Mouse (Mus musculus) cerebellum, adult 2 months (tissue): ENCODE measurements around the gene Prmt1. TPM values are rescaled to one million over a fixed set of nuclear protein-coding genes. Genes with fewer than 3 reads are reported as not detected.
A peak's percentile ranks its signal among the peaks of the same experiment; 100 is the strongest.

Source experiments
- DNase-seq, 2 experiments: peaks; one replicate each; pipeline ENCODE4 v3.0.0; 2021
- H3K27ac ChIP-seq: fragments of 200-500 bp; 2 replicates; pipeline ENCODE4 v1.5.1; 2012; ENCODE audit warnings: low read length, control low read depth, inconsistent platforms; ENCODE audit not compliant: insufficient read depth
- H3K27me3 ChIP-seq: fragments of 200-500 bp; 2 replicates; pipeline ENCODE4 v1.6.1; 2012; ENCODE audit warnings: inconsistent platforms, mild to moderate bottlenecking, low read length, moderate library complexity; ENCODE audit not compliant: control insufficient read depth, insufficient read depth
- H3K4me1 ChIP-seq: fragments of 200-500 bp; 2 replicates; pipeline ENCODE4 v1.6.1; 2011; ENCODE audit warnings: low read length; ENCODE audit not compliant: control insufficient read depth, insufficient read depth
- H3K4me3 ChIP-seq: fragments of 200-500 bp; replicated peaks from 2 replicates; pipeline ENCODE3; 2011; ENCODE audit warnings: mild to moderate bottlenecking, low read depth, low read length, control low read depth; ENCODE audit not compliant: insufficient read depth
- CTCF ChIP-seq: fragments of 200-500 bp; IDR thresholded peaks from 2 replicates; pipeline ENCODE4 v1.5.1; 2011; ENCODE audit warnings: low read depth, mild to moderate bottlenecking, control low read depth, low read length, moderate library complexity, borderline replicate concordance; ENCODE audit not compliant: insufficient read depth
- POLR2A ChIP-seq: fragments of 200-500 bp; IDR thresholded peaks from 2 replicates; pipeline ENCODE4 v1.6.1; 2011; ENCODE audit warnings: low read length, control low read depth, borderline replicate concordance; ENCODE audit not compliant: insufficient read depth
- WGBS: fragments of 180-500 bp; shearing (Covaris S2); methylation state at CpG from one replicate; pipeline ENCODE4 v1.1.7; 2018; 5-methylcytosine and 5-hydroxymethylcytosine counted together
- polyA plus RNA-seq: library from polyadenylated mRNA; depleted of rRNA; stranded (reverse); fragments of >200 nt; gene quantifications from 2 replicates; pipeline ENCODE4 v1.2.3, GENCODE M21; 2012

Prmt1 gene
- polyA plus RNA-seq, 1 experiment, result 227 TPM

DNA sequence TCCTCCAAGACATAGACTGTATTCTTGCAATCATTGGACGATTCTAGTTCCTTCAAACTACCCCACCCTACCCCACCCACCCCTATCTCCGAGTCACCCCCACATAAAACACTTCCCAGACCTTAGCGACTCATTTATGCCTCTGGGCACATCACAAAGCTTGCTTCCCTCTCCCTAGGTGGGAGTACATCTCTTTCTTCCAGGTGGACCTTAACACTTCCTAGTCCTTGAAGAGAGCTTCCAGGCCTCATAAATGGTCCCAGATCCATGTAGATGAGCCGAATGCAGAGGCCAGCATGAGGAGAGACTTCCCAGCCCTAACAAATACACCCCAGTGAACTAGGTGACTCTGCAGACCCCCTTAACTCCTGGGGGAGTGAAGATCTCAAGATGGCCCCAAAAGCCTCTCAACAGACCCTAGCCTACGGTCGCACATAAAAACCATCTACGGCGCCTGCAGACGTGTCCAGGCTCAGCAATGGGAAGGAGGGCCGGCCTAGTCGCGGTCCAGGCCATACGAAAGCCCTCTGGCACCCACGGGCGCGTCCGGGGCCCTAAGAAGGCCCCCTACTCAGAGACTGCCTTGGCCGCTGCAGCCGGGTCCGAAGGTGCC, 29.1 kb upstream of the Prmt1 start:
- Histone ChIP-seq H3K4me1 (peaks cover 7% of the 10 kb centered on the region; the same call in 1 of the 2 replicates), H3K4me3 (peak overlapping the region; percentile 97), H3K27me3 (no peaks in the 10 kb centered on the region), H3K27ac (peak overlapping the region; percentile 72; the same call in 1 of the 2 replicates)
- DNase-seq, result no peak
- TF ChIP-seq POLR2A, result no peak
- TF ChIP-seq CTCF, result no peak
- WGBS, result under 1% methylated on average over 20 of the region's 20 CpGs

DNA sequence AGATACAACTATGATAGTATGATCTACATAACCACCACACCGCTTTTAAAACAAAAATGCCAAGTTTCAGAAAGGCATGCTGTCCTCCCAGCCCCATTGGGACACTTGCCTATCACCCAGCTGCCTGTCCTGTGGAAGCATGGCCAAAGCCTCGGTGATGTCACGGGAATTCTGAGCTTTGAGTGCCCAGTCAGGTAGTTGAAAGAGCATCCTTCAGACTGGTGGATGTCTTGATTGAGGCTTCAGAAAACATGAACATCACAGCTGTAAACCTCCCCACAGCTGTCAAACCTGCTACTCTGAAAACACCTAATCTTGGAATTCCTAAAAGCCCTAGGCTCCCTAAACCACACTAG, 27.7 kb upstream of the Prmt1 start:
- no peaks in the 10 kb centered on the region for H3K27me3 ChIP-seq
- TF ChIP-seq POLR2A (no peak), CTCF (no peak)
- H3K27ac ChIP-seq, result no peak overlapping the region
- no peak for DNase-seq
- WGBS, result 78% methylated on average over 3 of the region's 3 CpGs
- H3K4me3 ChIP-seq, result no peak overlapping the region
- peaks cover 7% of the 10 kb centered on the region; the same call in 1 of the 2 replicates for H3K4me1 ChIP-seq

DNA sequence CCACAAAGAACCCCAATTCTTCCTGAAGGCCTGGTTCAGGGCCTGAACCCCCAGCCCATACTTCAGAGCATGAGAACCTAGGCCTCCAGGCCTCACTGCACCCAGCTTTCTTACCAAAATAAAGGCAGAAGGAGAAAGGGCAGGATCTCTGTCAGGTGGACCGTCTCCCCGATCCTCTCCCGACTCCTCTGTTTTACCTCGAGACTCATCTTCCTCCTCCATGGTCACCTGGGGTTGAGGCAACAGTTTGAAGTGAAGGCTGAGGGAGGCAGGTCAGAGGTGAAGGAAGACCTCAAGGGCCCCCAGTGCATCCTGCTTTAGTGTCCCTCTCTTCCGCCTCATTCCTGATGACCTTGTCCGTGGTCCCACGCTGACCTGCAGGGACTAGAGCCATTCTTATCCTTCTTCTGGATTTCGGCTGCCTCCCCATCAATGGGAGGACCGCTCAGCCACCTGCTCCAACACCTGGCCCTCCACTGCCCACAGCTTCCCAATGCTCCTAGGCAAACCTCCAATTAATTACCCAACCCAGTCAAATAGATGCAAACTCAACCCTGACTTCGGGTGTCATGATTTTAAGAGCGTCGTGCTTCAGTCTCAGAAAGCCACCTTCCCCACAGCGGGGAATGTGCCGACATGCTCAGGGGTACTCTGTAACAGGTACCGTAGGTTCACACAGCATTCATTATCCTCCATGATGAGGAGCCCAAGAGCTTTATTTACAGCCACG, 27.2 kb upstream of the Prmt1 start:
- Histone ChIP-seq H3K27me3 (no peaks in the 10 kb centered on the region), H3K4me3 (no peak overlapping the region), H3K4me1 (peaks cover 7% of the 10 kb centered on the region; the same call in 1 of the 2 replicates), H3K27ac (no peak overlapping the region)
- no peak for TF ChIP-seq POLR2A
- TF ChIP-seq CTCF, result no peak
- WGBS, result 90% methylated on average over 16 of the region's 16 CpGs
- no peak for DNase-seq

DNA sequence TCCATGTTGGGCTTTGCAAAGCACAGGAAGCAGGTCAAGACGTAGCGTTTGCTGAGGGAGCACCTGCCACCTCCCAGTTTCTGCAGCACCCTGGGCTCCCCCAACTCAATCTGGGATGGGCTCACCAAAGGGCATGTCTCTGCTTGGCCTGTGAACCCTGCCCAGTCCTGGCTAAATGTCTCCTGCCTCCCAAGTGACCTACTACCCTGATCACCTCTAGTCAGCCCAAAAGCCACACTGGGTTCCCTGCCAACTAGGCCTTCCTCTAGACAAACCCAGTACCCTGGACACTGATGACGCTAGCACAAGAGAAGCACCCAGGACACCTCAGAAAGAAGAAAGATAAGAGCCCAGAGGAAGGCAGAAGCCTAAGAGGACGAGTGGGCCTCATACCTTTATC, 26.5 kb upstream of the Prmt1 start:
- Histone ChIP-seq H3K4me1 (peaks cover 7% of the 10 kb centered on the region; the same call in 1 of the 2 replicates), H3K27me3 (no peaks in the 10 kb centered on the region), H3K27ac (no peak overlapping the region), H3K4me3 (no peak overlapping the region)
- WGBS, result 78% methylated on average over 4 of the region's 4 CpGs
- no peak for DNase-seq
- no peak for TF ChIP-seq POLR2A
- no peak for TF ChIP-seq CTCF

DNA sequence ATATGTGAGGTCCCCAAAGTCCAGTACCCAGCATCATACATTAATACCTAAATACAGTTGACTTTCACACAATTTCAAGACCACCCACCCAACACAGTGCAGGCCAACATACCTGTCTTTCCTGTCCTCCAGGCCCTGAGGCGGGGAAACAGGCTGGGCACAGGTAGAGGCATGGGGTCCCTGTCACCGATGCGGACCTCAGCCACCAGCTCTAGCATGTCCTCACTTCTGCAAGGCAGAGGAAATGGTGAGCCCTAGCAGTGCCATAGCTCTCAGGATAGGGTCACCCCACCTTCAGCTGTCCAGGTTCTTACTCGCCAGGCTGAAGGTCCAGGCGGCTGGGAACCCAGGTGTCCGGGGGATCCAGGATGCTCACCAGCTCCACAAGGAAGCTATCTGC, 25.6 kb upstream of the Prmt1 start:
- Histone ChIP-seq H3K27me3 (no peaks in the 10 kb centered on the region), H3K4me3 (no peak overlapping the region), H3K4me1 (peaks cover 7% of the 10 kb centered on the region; the same call in 1 of the 2 replicates), H3K27ac (no peak overlapping the region)
- no peak for TF ChIP-seq CTCF
- no peak for TF ChIP-seq POLR2A
- DNase-seq, result no peak
- 94% methylated on average over 6 of the region's 6 CpGs for WGBS

DNA sequence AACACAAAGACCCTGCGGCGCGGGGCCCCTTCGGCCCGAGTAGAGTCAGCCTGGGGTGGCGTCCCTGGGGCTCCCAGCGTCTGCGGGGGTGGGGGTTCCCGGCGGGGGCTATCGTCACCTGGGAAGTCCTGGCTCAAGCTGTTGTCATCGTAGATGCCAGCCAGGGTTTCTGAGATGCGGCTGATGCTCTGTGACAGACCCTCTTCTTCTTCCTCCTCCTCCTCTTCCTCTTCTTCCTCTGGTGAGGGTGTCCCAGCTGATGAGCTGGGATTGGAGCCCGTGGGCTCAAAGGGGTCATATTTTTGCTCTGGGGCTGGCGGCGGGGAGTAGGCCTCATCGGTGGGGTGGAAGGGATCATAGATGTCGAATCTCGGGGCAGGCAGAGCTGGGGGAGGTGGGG, 22.0 kb upstream of the Prmt1 start:
- no peak overlapping the region for H3K4me3 ChIP-seq
- WGBS, result 89% methylated on average over 19 of the region's 19 CpGs
- TF ChIP-seq CTCF (no peak), POLR2A (no peak)
- no peak for DNase-seq
- no peaks in the 10 kb centered on the region for H3K27me3 ChIP-seq
- no peaks in the 10 kb centered on the region; the same call in 1 of the 2 replicates for H3K4me1 ChIP-seq
- no peak overlapping the region for H3K27ac ChIP-seq

DNA sequence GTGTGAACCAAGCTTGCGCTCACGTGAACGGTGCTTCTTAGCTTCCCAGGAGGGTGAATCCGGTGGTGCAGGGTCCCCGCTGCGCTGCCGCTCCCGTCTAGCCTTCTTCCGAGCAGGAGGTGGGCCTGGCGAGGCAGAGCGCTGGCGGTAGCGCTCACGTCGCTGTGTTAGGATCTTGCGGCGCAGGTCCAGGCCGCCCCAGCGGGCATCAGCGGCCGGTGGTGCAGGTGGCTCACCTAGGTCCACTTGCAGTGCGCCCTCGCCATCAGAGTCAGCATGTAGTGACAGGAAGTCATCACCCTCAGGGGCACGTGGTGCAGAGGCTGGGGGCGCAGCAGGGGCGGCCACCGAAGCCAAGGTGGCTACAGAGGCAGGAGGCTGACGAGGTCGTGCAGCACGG, 21.5 kb upstream of the Prmt1 start:
- no peak for TF ChIP-seq POLR2A
- no peak for TF ChIP-seq CTCF
- no peak for DNase-seq
- no peaks in the 10 kb centered on the region; the same call in 1 of the 2 replicates for H3K4me1 ChIP-seq
- 94% methylated on average over 30 of the region's 30 CpGs for WGBS
- H3K4me3 ChIP-seq, result no peak overlapping the region
- H3K27ac ChIP-seq, result no peak overlapping the region
- H3K27me3 ChIP-seq, result no peaks in the 10 kb centered on the region

DNA sequence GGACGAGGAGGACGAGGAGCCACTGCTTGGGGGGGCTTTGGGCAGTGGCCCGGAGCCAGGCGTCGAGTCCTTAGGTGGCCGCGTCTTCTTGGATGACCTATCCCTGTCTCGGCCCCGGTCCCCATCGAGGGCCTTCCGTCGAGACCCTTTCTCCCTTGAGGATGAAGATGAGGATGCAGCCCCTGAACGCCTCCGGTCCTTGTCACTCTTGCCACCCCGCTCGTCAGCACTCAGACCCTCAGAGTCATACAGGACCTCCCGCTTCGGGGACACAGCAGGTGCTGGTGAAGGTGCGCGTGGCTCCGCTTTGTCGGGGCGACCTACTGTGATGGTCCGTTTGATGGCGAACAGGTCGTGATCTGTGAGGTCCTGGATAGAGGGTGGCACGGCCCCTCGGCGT, 20.8 kb upstream of the Prmt1 start:
- no peak for DNase-seq
- 91% methylated on average over 29 of the region's 29 CpGs for WGBS
- H3K4me1 ChIP-seq, result peaks cover 5% of the 10 kb centered on the region
- TF ChIP-seq CTCF (no peak), POLR2A (no peak)
- no peaks in the 10 kb centered on the region for H3K27me3 ChIP-seq
- H3K27ac ChIP-seq, result no peak overlapping the region
- no peak overlapping the region for H3K4me3 ChIP-seq
